Mouse (Mus musculus) forebrain, postnatal 0 days (tissue): ENCODE data around the gene Pcbp4. TPM values are rescaled to one million over a fixed set of nuclear protein-coding genes. Genes with fewer than 3 reads are reported as not detected.

Experiments
- ATAC-seq: fragments of 200-750 bp; cut with Nextera tagmentation; 2 replicates; pipeline ENCODE4 v1.8.0; 2017; ENCODE audit warnings: mild to moderate bottlenecking, moderate library complexity
- DNase-seq: peaks from one replicate; pipeline ENCODE4 v3.0.0-alpha.2; 2015
- H3K27ac ChIP-seq: fragments of 300-500 bp; sonication (generic); 2 replicates; pipeline ENCODE4 v1.5.1; 2014; ENCODE audit warnings: low read depth, mild to moderate bottlenecking, antibody characterized with exemption, low read length, moderate library complexity, mixed read lengths
- H3K27me3 ChIP-seq: fragments of 300-500 bp; sonication (generic); 2 replicates; pipeline ENCODE4 v1.6.1; 2014; ENCODE audit warnings: mild to moderate bottlenecking, low read length, mixed read lengths; ENCODE audit not compliant: insufficient read depth
- H3K36me3 ChIP-seq: fragments of 300-500 bp; sonication (generic); 2 replicates; pipeline ENCODE4 v1.6.1; 2014; ENCODE audit warnings: mild to moderate bottlenecking, moderate library complexity; ENCODE audit not compliant: insufficient read depth
- H3K4me1 ChIP-seq: fragments of 300-500 bp; sonication (generic); 2 replicates; pipeline ENCODE4 v1.6.1; 2014; ENCODE audit warnings: antibody characterized with exemption; ENCODE audit not compliant: insufficient read depth
- H3K4me2 ChIP-seq: fragments of 300-500 bp; sonication (generic); 2 replicates; pipeline ENCODE4 v1.6.1; 2014; ENCODE audit warnings: low read depth, mild to moderate bottlenecking, moderate library complexity
- H3K4me3 ChIP-seq: fragments of 300-500 bp; sonication (generic); 2 replicates; pipeline ENCODE4 v1.5.1; 2014; ENCODE audit warnings: low read depth, low read length, mixed read lengths
- H3K9ac ChIP-seq: fragments of 300-500 bp; sonication (generic); 2 replicates; pipeline ENCODE4 v1.6.1; 2014; ENCODE audit warnings: mild to moderate bottlenecking
- H3K9me3 ChIP-seq: fragments of 300-500 bp; sonication (generic); 2 replicates; pipeline ENCODE4 v1.6.1; 2016; ENCODE audit warnings: low read length
- CTCF ChIP-seq: sonication (generic); IDR thresholded peaks from 2 replicates; pipeline ENCODE4 v1.5.1; 2016; ENCODE audit warnings: antibody characterized with exemption, control low read depth, low read depth
- WGBS: fragments of 180-500 bp; shearing (Covaris S2); extraction: QIAGEN DNeasy Blood & Tissue Kit; methylation state at CpG from one replicate; pipeline ENCODE4 v1.1.7; 2014; 5-methylcytosine and 5-hydroxymethylcytosine counted together
- polyA plus RNA-seq: library from polyadenylated mRNA; unstranded; fragments of >200 nt; fragmentation: Nextera tagmentation; extraction: Ambion mirVana; gene quantifications from 2 replicates; pipeline ENCODE4 v1.2.1, GENCODE M21; 2015
- total RNA-seq: library from RNA; depleted of rRNA; stranded (reverse); fragments of >200 nt; gene quantifications from 2 replicates; pipeline ENCODE4 v1.2.3, GENCODE M21; 2014; rRNA removed

The Pcbp4 gene
- total RNA-seq (454 and 602 TPM in 2 replicates), polyA plus RNA-seq (251 and 273 TPM in 2 replicates)

DNA sequence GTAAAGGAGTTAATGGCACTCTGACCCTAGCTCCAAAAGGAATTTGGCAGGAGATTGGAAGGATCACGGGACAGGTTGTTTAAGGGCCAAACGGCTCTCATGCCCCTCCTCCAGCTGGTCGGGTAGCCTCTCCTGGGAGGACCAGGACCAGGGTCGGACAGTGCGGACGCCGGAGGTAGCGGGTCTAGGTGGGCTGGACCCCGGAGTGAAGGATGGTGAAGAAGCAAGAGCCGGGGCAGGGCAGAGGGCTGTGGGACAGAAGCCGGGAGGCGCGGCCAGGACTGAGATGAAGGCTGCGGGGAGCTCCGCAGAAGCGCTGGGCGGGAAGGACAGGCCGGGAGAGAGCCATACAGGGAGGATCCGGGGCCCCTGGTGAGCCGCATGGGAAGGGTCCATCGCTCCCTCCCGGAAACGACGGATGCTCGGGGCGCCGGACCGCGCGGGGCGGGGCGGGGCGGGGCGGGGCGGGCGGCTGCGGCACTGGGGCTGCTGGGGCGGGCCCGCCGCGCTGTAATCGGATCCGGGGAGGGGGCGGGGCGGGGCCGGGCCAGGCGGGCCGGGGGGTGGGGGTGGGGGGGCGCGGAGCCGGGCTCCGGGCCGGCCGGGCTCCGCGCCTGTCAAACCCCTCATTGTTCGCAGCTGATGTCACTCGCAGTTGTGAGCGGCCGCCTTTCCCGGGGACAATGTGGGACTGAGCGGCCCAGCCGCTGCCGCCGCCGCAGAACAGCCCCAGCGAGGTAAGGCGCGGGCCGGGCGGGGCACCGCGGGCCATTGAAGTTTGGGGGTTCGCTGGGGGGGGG lies at the start of gene Pcbp4:
Gene Pcbp4 (plus strand): TSS at position 21 of the 800 bp plus-strand sequence.
- DNase-seq, result peak; percentile 67
- under 1% methylated on average over 34 of the region's 74 CpGs for WGBS
- no peaks in the 10 kb centered on the region for H3K27me3 ChIP-seq

GRCm38 (mm10) chr9:106405275-106405674 lies 47.8 kb upstream of the Pcbp4 start:
- 37% methylated on average over 6 of the region's 6 CpGs for WGBS
- no peak overlapping the region for H3K4me3 ChIP-seq
- ATAC-seq, result no peak

More for the DNA sequence above, at the start of gene Pcbp4:
- H3K4me1 ChIP-seq, result peaks cover 37% of the 10 kb centered on the region
- H3K27ac ChIP-seq, result peak within 1 kb of the TSS; percentile 91
- peak within 1 kb of the TSS; percentile 71 for H3K4me3 ChIP-seq
- no peaks in the 10 kb centered on the region for H3K9me3 ChIP-seq
- H3K4me2 ChIP-seq, result peak within 1 kb of the TSS; percentile 97
- no peaks in the 10 kb centered on the region for H3K36me3 ChIP-seq
- H3K9ac ChIP-seq, result peak within 1 kb of the TSS; percentile 92
- no peak for TF ChIP-seq CTCF
- ATAC-seq, result peak; percentile 67

GRCm38 (mm10) chr9:106406443-106407078 lies 46.5 kb upstream of the Pcbp4 start:
- Histone ChIP-seq H3K4me1 (no peaks in the 10 kb centered on the region), H3K27ac (no peak overlapping the region), H3K36me3 (no peaks in the 10 kb centered on the region), H3K9ac (no peak overlapping the region), H3K4me3 (no peak overlapping the region), H3K9me3 (no peaks in the 10 kb centered on the region), H3K27me3 (no peaks in the 10 kb centered on the region), H3K4me2 (no peak overlapping the region)
- WGBS, result 52% methylated on average over 8 of the region's 8 CpGs
- ATAC-seq, result no peak
- no peak for TF ChIP-seq CTCF
- DNase-seq, result no peak

More at GRCm38 (mm10) chr9:106405275-106405674, 47.8 kb upstream of the Pcbp4 start:
- no peak for DNase-seq
- no peak overlapping the region for H3K9ac ChIP-seq
- H3K27ac ChIP-seq, result no peak overlapping the region
- TF ChIP-seq CTCF, result no peak
- no peaks in the 10 kb centered on the region for H3K36me3 ChIP-seq
- no peaks in the 10 kb centered on the region for H3K27me3 ChIP-seq
- H3K9me3 ChIP-seq, result no peaks in the 10 kb centered on the region
- no peak overlapping the region for H3K4me2 ChIP-seq
- no peaks in the 10 kb centered on the region for H3K4me1 ChIP-seq

GRCm38 (mm10) chr9:106409096-106409495 lies 44.0 kb upstream of the Pcbp4 start:
- no peak overlapping the region for H3K4me2 ChIP-seq
- H3K4me1 ChIP-seq, result no peaks in the 10 kb centered on the region
- no peak overlapping the region for H3K4me3 ChIP-seq
- no peaks in the 10 kb centered on the region for H3K36me3 ChIP-seq
- ATAC-seq, result no peak
- no peaks in the 10 kb centered on the region for H3K27me3 ChIP-seq
- no peak overlapping the region for H3K27ac ChIP-seq
- 96% methylated on average over 4 of the region's 4 CpGs for WGBS
- H3K9ac ChIP-seq, result no peak overlapping the region
- DNase-seq, result no peak
- peak; percentile 22; the same call in 1 of the 2 replicates for TF ChIP-seq CTCF
- no peaks in the 10 kb centered on the region for H3K9me3 ChIP-seq

DNA sequence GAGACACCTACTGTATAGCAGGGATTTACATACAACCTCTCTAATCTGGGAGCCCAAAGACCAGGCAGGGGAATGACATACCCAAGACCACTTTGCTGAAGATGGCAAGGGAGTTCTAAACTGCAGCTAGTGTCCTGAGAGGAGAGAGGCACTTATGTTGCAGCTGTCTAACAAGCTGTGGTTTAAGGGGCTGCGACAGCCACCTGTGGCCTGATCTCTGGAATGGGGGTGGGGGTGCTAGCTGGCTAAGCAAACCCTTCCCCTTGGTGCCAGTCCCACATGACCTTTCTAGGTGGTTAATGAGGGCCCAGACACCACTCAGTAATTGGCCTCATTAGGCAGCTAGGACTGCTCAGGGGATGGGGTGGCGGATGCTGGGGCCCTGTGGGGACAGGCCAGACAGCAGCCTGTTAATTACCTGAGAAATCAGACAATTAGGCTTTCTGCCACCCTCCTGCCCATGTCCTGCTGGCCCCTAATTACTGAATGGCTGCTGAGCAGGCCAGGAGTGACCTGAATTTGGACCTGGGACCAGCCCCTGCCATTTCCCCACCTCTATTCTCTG lies 42.9 kb upstream of the Pcbp4 start:
- H3K36me3 ChIP-seq, result no peaks in the 10 kb centered on the region
- DNase-seq (no peak), ATAC-seq (no peak)
- no peak overlapping the region for H3K4me3 ChIP-seq
- no peak overlapping the region for H3K4me2 ChIP-seq
- H3K27ac ChIP-seq, result no peak overlapping the region
- H3K9me3 ChIP-seq, result no peaks in the 10 kb centered on the region
- H3K4me1 ChIP-seq, result no peaks in the 10 kb centered on the region
- 34% methylated on average over 2 of the region's 2 CpGs for WGBS
- TF ChIP-seq CTCF, result no peak
- H3K9ac ChIP-seq, result no peak overlapping the region
- no peaks in the 10 kb centered on the region for H3K27me3 ChIP-seq

GRCm38 (mm10) chr9:106411091-106411594 lies 41.9 kb upstream of the Pcbp4 start:
- Histone ChIP-seq H3K4me1 (no peaks in the 10 kb centered on the region), H3K9me3 (no peaks in the 10 kb centered on the region), H3K9ac (no peak overlapping the region), H3K27ac (no peak overlapping the region), H3K27me3 (no peaks in the 10 kb centered on the region), H3K4me2 (no peak overlapping the region), H3K36me3 (no peaks in the 10 kb centered on the region), H3K4me3 (no peak overlapping the region)
- DNase-seq (no peak), ATAC-seq (no peak)
- no peak for TF ChIP-seq CTCF
- WGBS, result 74% methylated on average over 9 of the region's 9 CpGs
